Mouse (Mus musculus) embryo, embryonic 9.5 days (tissue): ENCODE results near the gene Amn.

ENCODE experiments used
- DNase-seq: peaks from one replicate; pipeline ENCODE4 v3.0.0-alpha.2; 2017; ENCODE audit errors: extremely low spot score

Gene Amn

DNA sequence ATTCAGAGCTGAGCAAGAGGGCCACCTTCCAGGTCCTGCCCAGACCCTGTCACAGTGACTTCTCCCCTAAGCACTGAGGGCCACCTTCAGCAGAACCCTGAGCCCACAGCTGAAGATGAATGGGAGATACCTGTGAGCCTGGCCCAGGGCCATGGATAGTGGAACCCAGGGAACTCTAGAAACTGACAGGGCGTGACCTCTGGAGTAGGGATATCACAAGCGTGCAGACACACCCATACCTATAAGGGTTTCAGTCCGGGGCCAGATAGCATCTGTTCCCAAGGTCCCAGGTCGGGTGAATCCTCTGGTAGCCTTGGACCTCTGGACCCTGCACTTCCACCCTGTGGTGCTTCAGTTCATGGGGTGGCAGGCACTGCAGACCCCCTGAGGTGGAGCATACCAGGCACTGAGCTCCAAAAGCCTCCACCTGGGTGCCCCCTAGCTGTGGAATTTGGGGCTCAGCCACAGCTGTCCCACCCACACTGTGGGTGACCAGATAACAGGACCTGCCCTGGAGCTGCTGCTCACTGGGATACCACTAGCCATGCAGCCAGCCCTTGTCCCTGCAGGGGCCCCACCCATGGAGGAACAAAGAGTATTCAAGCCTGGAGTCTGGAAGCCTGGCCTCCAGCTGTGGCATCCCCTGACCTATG, 3.1 kb upstream of the Amn start:
- no peak for DNase-seq

GRCm38 (mm10) chr12:111271406-111271805, 511 bp downstream of the Amn start:
- DNase-seq: no peak

- no peak for DNase-seq
These were observed 1.1 kb downstream of the Amn start for GRCm38 (mm10) chr12:111271966-111272365.

DNA sequence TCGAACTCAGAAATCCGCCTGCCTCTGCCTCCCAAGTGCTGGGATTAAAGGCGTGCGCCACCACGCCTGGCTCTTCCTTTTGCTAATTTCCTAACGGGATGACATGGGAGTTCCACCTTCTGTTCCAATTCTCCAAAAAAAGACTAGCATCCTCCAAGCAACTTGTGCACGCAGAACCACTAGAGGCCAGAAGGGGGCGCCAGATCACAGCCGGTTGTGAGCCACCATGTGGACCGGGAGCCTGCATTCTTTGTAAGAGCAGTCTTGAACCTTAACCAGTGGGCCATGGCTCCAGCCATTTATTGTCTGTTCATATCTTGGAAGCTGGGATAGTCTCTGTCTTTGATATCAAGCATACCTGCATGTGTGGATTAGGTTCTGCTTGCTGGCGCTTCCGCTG, 1.5 kb downstream of the Amn start:
- peak; percentile 82 for DNase-seq

GRCm38 (mm10) chr12:111274006-111274405, 3.1 kb downstream of the Amn start:
- DNase-seq: no peak

DNA sequence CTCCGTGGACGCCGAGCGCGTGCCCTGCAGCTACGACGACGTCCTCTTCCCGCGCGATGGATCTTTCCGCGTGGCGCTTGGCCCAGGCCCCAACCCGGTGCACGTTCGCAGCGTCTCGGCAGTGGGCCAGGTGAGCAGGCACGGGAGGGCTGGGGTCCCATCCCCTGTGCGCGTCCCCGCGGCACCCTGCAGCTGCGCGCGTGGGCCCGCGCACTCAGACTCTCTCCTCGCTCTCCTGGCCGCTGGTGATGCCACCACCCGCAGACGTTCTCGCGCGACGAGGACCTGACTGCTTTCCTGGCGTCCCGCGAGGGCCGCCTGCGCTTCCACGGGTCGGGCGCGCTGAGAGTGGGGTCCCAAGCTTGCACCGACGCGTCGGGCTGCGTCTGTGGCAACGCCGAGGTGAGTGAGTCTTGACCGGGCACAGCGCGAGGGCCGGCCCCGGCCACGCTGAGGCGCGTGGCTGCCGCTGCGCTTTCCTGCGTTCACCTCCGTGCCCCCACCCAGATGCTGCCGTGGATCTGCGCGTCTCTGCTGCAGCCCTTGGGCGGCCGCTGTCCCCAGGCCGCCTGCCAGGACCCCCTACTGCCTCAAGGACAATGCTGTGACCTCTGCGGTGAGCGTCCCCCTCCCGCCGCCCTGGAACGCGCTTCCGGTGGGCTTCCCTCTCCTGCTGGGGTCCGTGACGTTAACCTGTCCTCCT, 3.7 kb downstream of the Amn start:
- DNase-seq: no peak

GRCm38 (mm10) chr12:111275150-111275841, 4.4 kb downstream of the Amn start:
- DNase-seq: no peak

DNA sequence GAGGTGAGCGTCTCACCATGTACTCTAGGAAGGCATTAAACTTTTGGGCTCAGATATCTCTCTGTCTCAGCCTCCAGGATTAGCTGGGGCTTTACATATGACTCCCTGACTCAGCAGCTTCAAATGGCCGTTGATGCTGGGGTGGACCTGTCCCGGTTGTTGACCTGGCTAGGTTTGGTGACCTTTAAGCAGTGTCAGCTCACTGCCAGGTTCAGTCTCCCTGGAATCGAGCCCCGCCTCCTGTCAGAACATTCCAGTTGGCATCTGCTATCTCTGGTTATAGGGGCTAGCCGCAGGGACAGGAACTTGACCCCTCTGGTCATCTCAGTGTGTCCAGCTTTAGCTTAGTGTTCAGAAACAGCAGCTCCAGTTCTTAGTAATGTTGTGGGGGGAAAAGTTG, 5.5 kb downstream of the Amn start:
- no peak for DNase-seq

DNA sequence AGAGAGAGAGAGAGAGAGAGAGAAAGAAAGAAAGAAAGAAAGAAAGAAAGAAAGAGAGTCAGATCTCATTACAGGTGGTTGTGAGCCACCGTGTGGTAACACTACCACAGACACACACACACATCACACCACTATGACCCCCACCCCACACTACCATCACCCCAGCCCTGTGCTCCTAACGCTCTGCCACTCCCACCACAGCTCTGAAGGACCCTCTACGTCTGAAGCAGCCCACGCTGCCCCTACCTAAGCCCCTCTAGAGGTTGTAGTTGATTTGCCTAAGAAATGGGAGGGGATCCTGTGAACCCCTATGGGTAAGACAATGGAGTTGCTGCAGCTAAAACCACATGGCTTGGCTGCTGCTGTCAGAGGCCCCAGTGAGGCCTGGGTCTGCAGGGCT, 12.7 kb downstream of the Amn start:
- DNase-seq: no peak

- DNase-seq: no peak
These were observed 13.6 kb downstream of the Amn start for GRCm38 (mm10) chr12:111284532-111284931.

GRCm38 (mm10) chr12:111293025-111293424, 22.1 kb downstream of the Amn start:
- DNase-seq: no peak

DNA sequence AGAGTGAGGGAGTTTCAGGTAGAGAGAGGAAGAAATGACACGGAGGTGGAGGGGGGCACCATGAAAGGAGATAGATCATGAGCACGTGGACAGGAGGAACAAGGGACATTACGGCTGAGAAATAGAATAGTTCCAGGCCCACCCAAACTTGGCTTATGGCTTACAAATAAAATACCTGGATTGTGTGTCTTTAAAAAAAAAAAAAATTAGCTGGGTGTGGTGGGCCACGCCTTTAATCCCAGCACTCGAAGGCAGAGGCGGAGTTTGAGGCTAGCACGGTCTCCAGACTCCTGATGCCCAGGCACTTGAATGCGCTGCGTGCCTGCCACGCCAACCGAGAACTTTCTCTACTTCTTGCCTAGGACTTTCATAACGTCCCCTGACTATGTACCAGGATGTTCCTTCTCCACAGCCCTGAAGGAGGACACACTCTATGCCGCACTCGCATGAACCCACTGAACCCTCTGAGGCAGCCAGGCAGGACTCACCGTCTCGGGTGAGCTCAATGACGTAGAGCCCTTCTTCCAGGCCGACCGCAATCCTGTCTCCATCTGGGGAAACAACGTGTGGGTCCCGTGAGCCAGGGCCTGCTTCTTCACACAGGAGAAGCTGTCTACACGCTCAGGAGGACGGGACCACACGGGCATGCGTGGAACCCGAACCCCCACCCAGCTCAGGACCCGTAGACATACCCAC, 30.6 kb downstream of the Amn start:
- no peak for DNase-seq

GRCm38 (mm10) chr12:111302018-111302345, 31.1 kb downstream of the Amn start:
- DNase-seq: no peak

DNA sequence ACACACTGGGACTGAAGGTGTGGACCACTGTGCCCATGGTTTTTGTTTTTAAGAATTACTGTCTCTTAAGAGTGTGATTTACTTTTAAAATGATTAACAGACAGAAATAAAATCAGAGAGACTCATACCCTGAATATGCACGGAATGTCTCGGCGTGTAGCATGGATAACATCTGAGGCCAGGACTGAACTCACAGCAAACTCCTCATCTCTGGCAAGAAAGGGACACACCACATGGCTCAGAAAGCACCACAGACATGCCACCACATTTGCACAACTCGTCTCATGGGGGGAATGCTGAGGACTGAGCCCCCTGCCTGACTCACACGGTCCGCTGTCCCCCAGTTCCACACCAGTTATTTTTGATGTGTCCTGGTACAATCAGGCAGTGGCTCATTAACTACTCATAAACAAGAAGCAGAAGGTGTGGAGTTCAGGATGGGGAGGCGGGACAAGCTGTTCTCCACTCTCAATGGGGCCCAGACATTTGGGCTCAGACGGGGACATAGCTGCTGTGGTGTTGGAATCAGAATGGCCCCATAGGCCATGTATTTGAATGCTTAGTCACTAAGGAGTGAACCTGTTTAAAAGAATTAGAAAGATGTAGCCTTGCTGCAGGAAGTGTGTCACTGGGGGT, 32.9 kb downstream of the Amn start:
- DNase-seq: no peak

DNA sequence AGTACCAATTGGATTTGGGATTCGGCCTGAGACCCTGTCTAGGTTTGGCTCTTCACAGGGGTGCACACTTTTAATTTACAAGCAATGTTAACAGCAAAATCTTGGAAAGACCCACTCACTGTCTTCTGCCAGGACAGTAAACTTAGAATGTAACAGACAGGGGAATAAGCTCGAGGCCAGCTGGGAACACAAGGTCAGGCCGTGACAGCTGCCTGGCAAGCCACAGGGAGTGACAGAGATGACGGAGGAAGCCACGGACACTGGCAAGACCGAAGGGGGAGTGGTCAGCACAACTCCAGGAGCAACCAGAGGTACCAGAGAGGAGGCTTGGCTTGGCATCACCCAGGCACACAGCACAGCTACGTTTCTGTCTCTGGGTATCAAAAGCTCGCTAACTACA, 35.9 kb downstream of the Amn start:
- DNase-seq: no peak

GRCm38 (mm10) chr12:111309256-111309655, 38.4 kb downstream of the Amn start:
- DNase-seq: no peak

GRCm38 (mm10) chr12:111309931-111310330, 39.0 kb downstream of the Amn start:
- no peak for DNase-seq

DNA sequence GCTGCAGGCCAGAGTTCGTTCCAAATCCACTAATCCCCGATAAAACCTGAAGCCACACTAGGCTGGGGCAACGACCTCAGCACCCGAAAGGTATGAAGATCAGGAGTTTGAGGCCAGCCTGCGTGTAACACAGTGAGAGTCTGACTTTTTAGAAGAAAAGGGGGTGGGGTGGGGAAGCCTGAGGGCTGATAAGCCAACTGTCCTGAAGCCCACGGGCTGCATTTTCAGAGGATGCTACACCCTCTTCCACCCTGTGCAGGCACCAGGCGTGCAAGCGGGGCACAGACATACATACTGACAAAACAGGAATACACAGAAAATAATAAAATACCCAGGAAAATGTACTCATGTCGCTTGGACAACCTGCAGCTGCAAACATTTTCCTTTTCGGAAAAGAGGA, 40.9 kb downstream of the Amn start:
- no peak for DNase-seq

DNA sequence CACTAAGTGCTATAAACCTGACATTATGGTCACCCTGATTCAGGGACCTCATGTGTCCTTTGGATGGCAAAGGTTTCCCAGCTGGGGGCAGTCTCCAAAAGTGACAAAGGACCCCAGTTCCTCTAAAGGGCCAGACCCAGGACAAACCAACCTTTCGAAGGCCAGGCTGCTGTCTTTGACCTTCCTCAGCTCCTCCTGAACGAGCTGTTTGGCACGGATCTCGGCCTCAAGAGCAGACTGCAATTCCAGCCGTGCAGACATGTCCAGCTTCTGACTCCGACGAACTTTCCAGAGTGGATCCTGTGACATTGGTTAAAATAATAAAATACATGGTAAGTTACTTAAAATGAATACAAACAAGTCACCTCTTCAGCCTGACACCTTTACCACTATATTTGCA, 43.4 kb downstream of the Amn start:
- DNase-seq: no peak

DNA sequence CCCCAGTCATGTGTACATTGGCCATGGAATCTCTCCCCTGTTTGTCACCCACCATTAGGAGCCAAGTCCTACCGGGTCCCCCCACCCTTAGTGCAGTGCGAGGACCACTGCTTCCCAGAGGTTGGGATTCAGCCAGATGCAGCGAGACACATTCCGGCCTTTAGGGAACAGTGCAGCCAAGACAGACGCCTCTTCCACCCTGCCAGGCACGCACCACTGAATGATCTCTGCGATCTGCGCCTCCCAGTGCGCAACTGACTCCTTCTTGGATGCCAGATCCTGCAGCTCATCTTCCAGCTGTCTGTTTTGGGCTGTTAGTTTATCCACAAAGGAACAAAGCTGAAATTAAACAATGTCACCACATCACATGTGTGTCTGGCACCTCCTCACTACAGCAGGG, 46.8 kb downstream of the Amn start:
- no peak for DNase-seq

DNA sequence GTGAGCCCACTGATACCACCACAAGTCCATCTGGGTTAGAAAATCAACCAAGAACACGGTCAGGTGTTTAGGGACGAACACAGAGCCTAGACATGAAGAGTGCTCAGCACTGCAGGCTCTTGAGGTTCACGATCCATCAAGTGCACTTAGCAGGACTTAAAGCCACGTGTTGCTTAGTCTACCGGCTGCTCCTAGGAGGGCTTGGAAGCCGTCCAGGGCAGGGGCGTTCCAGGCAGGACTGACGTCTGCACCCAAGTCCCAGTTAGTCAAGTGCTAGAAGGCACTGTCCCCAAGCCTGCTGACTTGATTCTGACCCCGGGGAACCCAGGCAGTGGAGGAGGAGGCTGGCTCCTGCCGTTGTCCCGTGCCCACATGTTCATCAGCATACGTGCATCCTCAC, 49.7 kb downstream of the Amn start:
- DNase-seq: no peak

GRCm38 (mm10) chr12:111321832-111322231, 50.9 kb downstream of the Amn start:
- no peak for DNase-seq
